Mouse (Mus musculus): ENCODE measurements at regions not wholly inside any gene's neighbourhood (a gene's known extent, or its start where the extent isn't known, plus 50 kb on each side); places are given as distances from the start of the nearest gene placed in this dataset. TPM values are rescaled to one million over a fixed set of nuclear protein-coding genes. Genes with fewer than 3 reads are reported as not detected.

Small RNAs in the stretch of these regions (microRNA-seq; reads per million reads assigned to microRNA genes)
- gene Mir8117 = not detected
